Mouse (Mus musculus) heart, adult 2 months (tissue): ENCODE measurements around the gene Glis3.

Experiments
- CTCF ChIP-seq: fragments of 200-600 bp; IDR thresholded peaks from 2 replicates; pipeline ENCODE4 v1.8.1; 2022; ENCODE audit warnings: antibody characterized with exemption, mild to moderate bottlenecking, moderate library complexity
- EP300 ChIP-seq: fragments of 200-500 bp; IDR thresholded peaks from 2 replicates; pipeline ENCODE4 v1.6.1; 2011; ENCODE audit warnings: low read depth, low read length, control low read depth; ENCODE audit not compliant: insufficient read depth
- POLR2A ChIP-seq: fragments of 200-500 bp; IDR thresholded peaks from 2 replicates; pipeline ENCODE4 v1.6.1; 2011; ENCODE audit warnings: mild to moderate bottlenecking, low read depth, low read length, control low read depth; ENCODE audit not compliant: insufficient read depth

GRCm38 (mm10) chr19:28623726-28624125 is 56.2 kb downstream of the Glis3 start:
- TF ChIP-seq CTCF (no peak), EP300 (no peak), POLR2A (no peak)
